Mouse (Mus musculus) kidney, embryonic 14.5 days (tissue): ENCODE data around the gene Mobp. TPM values are rescaled to one million over a fixed set of nuclear protein-coding genes. Genes with fewer than 3 reads are reported as not detected.
A peak's percentile ranks its signal among the peaks of the same experiment; 100 is the strongest.

Source experiments
- ATAC-seq: fragments of 200-750 bp; cut with Nextera tagmentation; 2 replicates; pipeline ENCODE4 v1.8.0; 2017; ENCODE audit warnings: moderate number of reproducible peaks, mild to moderate bottlenecking, moderate TSS enrichment, moderate library complexity; ENCODE audit not compliant: low FRiP score, low TSS enrichment
- H3K27ac ChIP-seq: fragments of 300-500 bp; sonication (generic); 2 replicates; pipeline ENCODE4 v1.5.1; 2014; ENCODE audit warnings: low read depth, mild to moderate bottlenecking, low read length, moderate library complexity, mixed read lengths
- H3K27me3 ChIP-seq: fragments of 300-500 bp; sonication (generic); 2 replicates; pipeline ENCODE4 v1.6.1; 2014; ENCODE audit warnings: mild to moderate bottlenecking, low read length; ENCODE audit not compliant: control insufficient read depth, insufficient read depth
- H3K36me3 ChIP-seq: fragments of 300-500 bp; sonication (generic); 2 replicates; pipeline ENCODE4 v1.6.1; 2014; ENCODE audit warnings: low read length, mixed read lengths; ENCODE audit not compliant: control insufficient read depth, insufficient read depth
- H3K4me1 ChIP-seq: fragments of 300-500 bp; sonication (generic); 2 replicates; pipeline ENCODE4 v1.6.1; 2014; ENCODE audit warnings: low read length, mixed read lengths; ENCODE audit not compliant: control insufficient read depth, insufficient read depth
- H3K4me2 ChIP-seq: fragments of 300-500 bp; sonication (generic); replicated peaks from 2 replicates; pipeline ENCODE4 v1.6.1; 2014; ENCODE audit warnings: low read depth, mild to moderate bottlenecking, low read length
- H3K4me3 ChIP-seq: fragments of 300-500 bp; sonication (generic); 2 replicates; pipeline ENCODE4 v1.5.1; 2014; ENCODE audit warnings: mild to moderate bottlenecking, low read length
- H3K9ac ChIP-seq: fragments of 300-500 bp; sonication (generic); 2 replicates; pipeline ENCODE4 v1.6.1; 2014; ENCODE audit warnings: low read depth, mild to moderate bottlenecking, low read length, moderate library complexity
- H3K9me3 ChIP-seq: fragments of 300-500 bp; sonication (generic); 2 replicates; pipeline ENCODE4 v1.6.1; 2016; ENCODE audit warnings: low read length; ENCODE audit not compliant: control insufficient read depth
- WGBS: fragments of 180-500 bp; shearing (Covaris S2); extraction: QIAGEN DNeasy Blood & Tissue Kit; methylation state at CpG from one replicate; pipeline ENCODE4 v1.1.7; 2014; 5-methylcytosine and 5-hydroxymethylcytosine counted together
- polyA plus RNA-seq: library from polyadenylated mRNA; unstranded; fragments of >200 nt; fragmentation: Nextera tagmentation; extraction: Ambion mirVana; gene quantifications from 2 replicates; pipeline ENCODE4 v1.2.1, GENCODE M21; 2014

The Mobp gene
- polyA plus RNA-seq, 1 experiment from 2014 or later: not detected

- Histone ChIP-seq H3K4me1 (no peaks in the 10 kb centered on the region), H3K27me3 (no peaks in the 10 kb centered on the region), H3K36me3 (peaks cover 24% of the 10 kb centered on the region), H3K9me3 (no peaks in the 10 kb centered on the region), H3K27ac (no peak overlapping the region), H3K4me2 (no peak overlapping the region), H3K9ac (no peak overlapping the region), H3K4me3 (no peak overlapping the region)
- no peak for ATAC-seq
- WGBS: 95% methylated on average over 2 of the region's 2 CpGs
Measured at GRCm38 (mm10) chr9:120114789-120115151, 34.7 kb upstream of the Mobp start.

DNA sequence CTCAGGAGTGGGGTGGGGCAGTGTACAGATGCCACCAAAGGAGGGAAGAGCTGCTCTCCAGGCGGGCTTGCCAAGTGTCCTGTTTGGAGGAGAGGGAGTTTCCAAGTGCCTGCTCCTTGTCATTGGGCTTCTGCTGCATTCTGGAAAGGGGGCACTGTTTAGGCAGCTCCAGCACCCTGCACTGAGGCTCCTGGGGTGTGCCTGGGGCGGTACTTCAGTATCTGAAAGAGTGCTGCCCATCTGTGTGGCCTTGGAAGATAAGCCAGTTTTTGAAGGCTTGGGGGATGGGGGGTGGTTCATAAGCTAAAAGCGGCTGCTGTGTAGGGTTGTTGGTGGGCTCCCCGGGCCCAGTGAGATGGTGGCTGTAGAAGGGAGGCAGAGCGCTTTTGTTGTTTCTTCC is 33.9 kb upstream of the Mobp start:
- 89% methylated on average over 5 of the region's 5 CpGs for WGBS
- Histone ChIP-seq H3K9me3 (no peaks in the 10 kb centered on the region), H3K4me2 (no peak overlapping the region), H3K9ac (no peak overlapping the region), H3K27ac (no peak overlapping the region), H3K4me3 (no peak overlapping the region), H3K36me3 (peaks cover 32% of the 10 kb centered on the region), H3K4me1 (no peaks in the 10 kb centered on the region), H3K27me3 (no peaks in the 10 kb centered on the region)
- no peak for ATAC-seq

DNA sequence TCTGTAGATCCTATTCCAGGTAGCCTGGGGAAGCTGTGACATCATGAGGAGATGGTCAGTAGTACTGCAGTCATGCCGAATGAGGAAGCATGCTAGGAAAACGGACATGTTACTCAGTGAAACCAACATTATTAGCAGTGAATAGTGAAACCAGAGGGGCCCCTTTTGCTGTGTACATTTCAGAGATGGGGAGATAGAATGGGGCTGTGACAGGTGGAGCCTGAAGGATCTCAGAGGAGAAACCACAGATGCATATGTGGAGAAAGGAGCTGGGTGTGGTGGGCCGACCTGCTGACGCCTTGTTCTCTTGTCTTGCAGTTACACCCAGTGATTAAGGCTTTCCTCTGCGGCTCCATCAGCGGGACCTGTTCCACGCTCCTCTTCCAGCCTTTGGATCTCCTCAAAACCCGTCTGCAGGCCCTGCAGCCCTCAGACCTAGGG is 33.3 kb upstream of the Mobp start:
- Histone ChIP-seq H3K36me3 (peaks cover 39% of the 10 kb centered on the region), H3K9me3 (no peaks in the 10 kb centered on the region), H3K4me1 (no peaks in the 10 kb centered on the region), H3K27ac (no peak overlapping the region), H3K27me3 (no peaks in the 10 kb centered on the region), H3K9ac (no peak overlapping the region), H3K4me2 (no peak overlapping the region), H3K4me3 (no peak overlapping the region)
- no peak for ATAC-seq
- WGBS: 89% methylated on average over 8 of the region's 8 CpGs

GRCm38 (mm10) chr9:120118212-120118611 is 31.3 kb upstream of the Mobp start:
- H3K27me3 ChIP-seq: no peaks in the 10 kb centered on the region
- ATAC-seq: no peak
- WGBS: 85% methylated on average over 4 of the region's 4 CpGs
- H3K4me1 ChIP-seq: no peaks in the 10 kb centered on the region
- no peak overlapping the region for H3K9ac ChIP-seq
- H3K4me3 ChIP-seq: no peak overlapping the region
- no peak overlapping the region for H3K27ac ChIP-seq
- H3K4me2 ChIP-seq: no peak overlapping the region
- peaks cover 53% of the 10 kb centered on the region for H3K36me3 ChIP-seq
- H3K9me3 ChIP-seq: no peaks in the 10 kb centered on the region

GRCm38 (mm10) chr9:120120503-120120902 is 29.0 kb upstream of the Mobp start:
- no peak for ATAC-seq
- Histone ChIP-seq H3K4me2 (no peak overlapping the region), H3K4me1 (no peaks in the 10 kb centered on the region), H3K36me3 (peaks cover 64% of the 10 kb centered on the region), H3K9ac (no peak overlapping the region), H3K9me3 (no peaks in the 10 kb centered on the region), H3K27me3 (no peaks in the 10 kb centered on the region), H3K4me3 (no peak overlapping the region), H3K27ac (no peak overlapping the region)
- 91% methylated on average over 7 of the region's 7 CpGs for WGBS

DNA sequence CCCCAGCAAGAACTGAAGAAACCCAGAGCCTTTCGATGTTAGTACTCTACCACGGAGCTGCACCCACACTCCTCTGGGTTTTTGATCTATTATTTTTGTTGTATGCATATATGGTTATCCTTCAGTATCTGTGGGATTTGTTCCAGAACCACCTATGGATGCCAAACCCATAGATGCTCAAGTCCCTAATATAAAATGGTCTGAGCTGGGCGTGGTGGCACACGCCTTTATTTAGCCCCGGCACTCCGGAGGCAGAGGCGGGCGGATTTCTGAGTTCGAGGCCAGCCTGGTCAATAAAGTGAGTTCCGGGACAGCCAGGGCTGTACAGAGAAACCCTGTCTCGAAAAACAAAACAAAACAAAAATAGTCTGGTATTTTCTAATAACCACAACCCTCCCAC is 22.6 kb upstream of the Mobp start:
- no peaks in the 10 kb centered on the region for H3K27me3 ChIP-seq
- peak overlapping the region; percentile 71 for H3K27ac ChIP-seq
- H3K9ac ChIP-seq: peak overlapping the region; percentile 63
- H3K4me3 ChIP-seq: peak overlapping the region; percentile 99
- H3K4me1 ChIP-seq: peaks cover 8% of the 10 kb centered on the region; the same call in 1 of the 2 replicates
- H3K36me3 ChIP-seq: peaks cover 55% of the 10 kb centered on the region
- peak; percentile 3; the same call in 1 of the 2 replicates for ATAC-seq
- H3K4me2 ChIP-seq: peak overlapping the region; percentile 54
- WGBS: 57% methylated on average over 11 of the region's 11 CpGs
- no peaks in the 10 kb centered on the region for H3K9me3 ChIP-seq

GRCm38 (mm10) chr9:120127538-120128251 is 21.8 kb upstream of the Mobp start, which contains the start of gene Rpsa:
Rpsa (plus strand) TSS chr9:120127689.
- no peaks in the 10 kb centered on the region for H3K9me3 ChIP-seq
- ATAC-seq: peak; percentile 97
- peak within 1 kb of the TSS; percentile 65 for H3K4me2 ChIP-seq
- H3K27ac ChIP-seq: peak within 1 kb of the TSS; percentile 93
- peaks cover 8% of the 10 kb centered on the region; the same call in 1 of the 2 replicates for H3K4me1 ChIP-seq
- H3K36me3 ChIP-seq: peaks cover 59% of the 10 kb centered on the region
- peak within 1 kb of the TSS; percentile 99 for H3K4me3 ChIP-seq
- H3K27me3 ChIP-seq: no peaks in the 10 kb centered on the region
- H3K9ac ChIP-seq: peak within 1 kb of the TSS; percentile 100
- under 1% methylated on average over 69 of the region's 72 CpGs for WGBS

GRCm38 (mm10) chr9:120129276-120129675 is 20.2 kb upstream of the Mobp start:
- 65% methylated on average over 10 of the region's 10 CpGs for WGBS
- no peak for ATAC-seq
- peaks cover 47% of the 10 kb centered on the region for H3K36me3 ChIP-seq
- peak overlapping the region; percentile 100 for H3K9ac ChIP-seq
- H3K4me2 ChIP-seq: peak overlapping the region; percentile 65
- H3K9me3 ChIP-seq: no peaks in the 10 kb centered on the region
- H3K4me1 ChIP-seq: peaks cover 8% of the 10 kb centered on the region; the same call in 1 of the 2 replicates
- no peaks in the 10 kb centered on the region for H3K27me3 ChIP-seq
- H3K4me3 ChIP-seq: peak overlapping the region; percentile 99
- 0 out of 2 replicates have a peak overlapping the region, but pooled peaks have one; percentile 1 for H3K27ac ChIP-seq

DNA sequence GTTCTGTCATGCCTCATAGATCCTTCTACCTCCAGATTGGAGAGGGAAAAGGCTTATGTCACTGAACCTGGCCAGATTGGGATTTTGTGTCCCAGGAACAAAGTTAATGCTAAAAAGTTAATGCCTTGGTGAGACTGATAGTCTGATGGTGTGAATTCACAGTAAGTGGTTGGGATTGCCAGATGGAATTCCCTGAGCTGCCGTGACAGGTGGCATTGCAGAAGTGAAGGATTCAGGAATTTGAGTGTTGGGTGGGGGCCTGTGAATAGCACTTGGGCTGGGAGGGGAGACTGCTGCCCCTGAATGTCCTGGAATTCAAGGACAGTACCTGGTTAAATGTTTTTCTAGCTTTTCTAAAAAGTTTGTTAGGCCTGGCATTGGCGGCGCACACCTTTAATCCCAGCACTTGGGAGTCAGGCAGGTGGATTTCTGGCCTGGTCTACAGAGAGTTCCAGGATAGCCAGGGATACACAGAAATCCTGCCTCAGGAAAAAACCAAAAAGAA is 17.7 kb upstream of the Mobp start:
- Histone ChIP-seq H3K27me3 (no peaks in the 10 kb centered on the region), H3K9me3 (no peaks in the 10 kb centered on the region), H3K4me2 (no peak overlapping the region), H3K4me1 (peaks cover 8% of the 10 kb centered on the region; the same call in 1 of the 2 replicates), H3K9ac (no peak overlapping the region), H3K36me3 (peaks cover 45% of the 10 kb centered on the region), H3K27ac (no peak overlapping the region), H3K4me3 (no peak overlapping the region)
- ATAC-seq: no peak
- WGBS: 91% methylated on average over 3 of the region's 3 CpGs
